Mouse (Mus musculus) megakaryocyte, embryonic 14.5 days (primary cell): ENCODE results near the gene Apeh.

Experiments used
- FLI1 ChIP-seq: IDR thresholded peaks from 2 replicates; pipeline ENCODE4 v1.6.1; 2012; ENCODE audit warnings: low read length, inconsistent platforms, mixed read lengths
- GATA1 ChIP-seq: IDR thresholded peaks from 3 replicates; pipeline ENCODE4 v1.6.1; 2012; ENCODE audit warnings: mixed read lengths, low read length, inconsistent platforms, borderline replicate concordance

DNA sequence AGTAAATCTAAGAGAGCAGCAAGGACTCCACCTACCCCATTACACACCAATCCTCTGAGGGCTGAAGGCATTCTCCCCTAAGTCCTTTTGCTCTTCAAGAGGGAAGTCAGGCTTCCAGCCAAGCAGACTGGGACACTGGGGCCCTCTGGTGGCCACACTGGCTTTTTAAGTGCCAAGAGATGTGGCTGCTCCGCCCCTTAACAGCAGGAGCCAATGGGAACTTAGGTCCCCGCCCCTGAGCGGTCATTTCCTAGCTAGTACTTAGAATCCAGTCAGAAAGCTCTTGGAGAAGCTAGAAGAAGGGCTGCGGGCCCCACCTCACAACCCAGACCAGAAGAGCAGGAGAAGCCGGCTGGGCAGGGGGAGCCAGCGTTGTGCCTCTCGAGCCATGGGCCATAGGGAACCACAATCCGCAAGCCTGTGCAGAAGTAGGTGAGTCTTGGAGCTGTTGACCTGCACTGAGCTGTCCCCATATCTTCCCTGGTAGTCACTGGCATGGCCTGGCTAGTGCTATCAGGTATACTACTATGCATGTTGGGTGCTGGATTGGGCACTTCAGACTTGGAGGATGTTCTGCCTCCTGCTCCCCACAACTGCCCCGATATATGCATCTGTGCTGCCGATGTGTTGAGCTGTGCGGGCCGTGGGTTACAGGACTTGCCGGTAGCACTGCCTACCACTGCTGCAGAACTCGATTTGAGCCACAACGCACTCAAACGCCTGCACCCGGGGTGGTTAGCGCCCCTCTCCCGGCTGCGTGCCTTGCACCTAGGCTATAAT, 41.3 kb downstream of the Apeh start, which contains the start of gene Amigo3:
- TF ChIP-seq FLI1: no peak
- TF ChIP-seq GATA1: no peak
